Mouse (Mus musculus) spleen, adult 2 months (tissue): ENCODE data around the gene Actrt2. TPM values are rescaled to one million over a fixed set of nuclear protein-coding genes. Genes with fewer than 3 reads are reported as not detected.

Experiments used
- DNase-seq, 2 experiments: peaks; one replicate each; pipeline versions ENCODE4 v3.0.0 to v3.0.0-alpha.2; 2012 to 2021; ENCODE audit warnings: low spot score in 2 of 2, low read depth in 1 of 2
- H3K27ac ChIP-seq: fragments of 200-500 bp; 2 replicates; pipeline ENCODE4 v1.5.1; 2012; ENCODE audit warnings: low read length, inconsistent platforms; ENCODE audit not compliant: insufficient read depth
- H3K27me3 ChIP-seq: fragments of 200-500 bp; 2 replicates; pipeline ENCODE4 v1.6.1; 2012; ENCODE audit warnings: mild to moderate bottlenecking, moderate library complexity, low read length, inconsistent platforms; ENCODE audit not compliant: control insufficient read depth, insufficient read depth
- H3K36me3 ChIP-seq: fragments of 200-500 bp; 2 replicates; pipeline ENCODE4 v1.6.1; 2012; ENCODE audit warnings: mild to moderate bottlenecking, low read length, inconsistent platforms; ENCODE audit not compliant: control insufficient read depth, insufficient read depth
- H3K4me1 ChIP-seq: fragments of 200-500 bp; 2 replicates; pipeline ENCODE4 v1.6.1; 2011; ENCODE audit warnings: inconsistent platforms; ENCODE audit not compliant: control insufficient read depth, insufficient read depth, insufficient read length
- H3K4me3 ChIP-seq: fragments of 200-500 bp; 2 replicates; pipeline ENCODE4 v1.5.1; 2011; ENCODE audit warnings: mild to moderate bottlenecking, inconsistent platforms; ENCODE audit not compliant: insufficient read depth, insufficient read length; ENCODE audit errors: extremely low read depth
- CTCF ChIP-seq: fragments of 200-500 bp; IDR thresholded peaks from 2 replicates; pipeline ENCODE4 v1.5.1; 2011; ENCODE audit warnings: mild to moderate bottlenecking, inconsistent platforms; ENCODE audit not compliant: insufficient read depth, insufficient read length, insufficient replicate concordance; ENCODE audit errors: extremely low read depth
- POLR2A ChIP-seq: fragments of 200-500 bp; IDR thresholded peaks from 2 replicates; pipeline ENCODE4 v1.6.1; 2011; ENCODE audit warnings: low read depth, low read length, inconsistent platforms
- WGBS: fragments of 180-500 bp; shearing (Covaris S2); methylation state at CpG from one replicate; pipeline ENCODE4 v1.1.7; 2018; 5-methylcytosine and 5-hydroxymethylcytosine counted together
- polyA plus RNA-seq: library from polyadenylated mRNA; depleted of rRNA; stranded (reverse); fragments of >200 nt; gene quantifications from 2 replicates; pipeline ENCODE4 v1.2.3, GENCODE M21; 2012

Gene Actrt2
- polyA plus RNA-seq, 1 experiment: not detected

- Histone ChIP-seq H3K36me3 (no peaks in the 10 kb centered on the region), H3K4me3 (no peak overlapping the region), H3K27me3 (no peaks in the 10 kb centered on the region), H3K4me1 (no peaks in the 10 kb centered on the region), H3K27ac (no peak overlapping the region)
- TF ChIP-seq CTCF (no peak), POLR2A (no peak)
- 92% methylated on average over 4 of the region's 4 CpGs for WGBS
- DNase-seq: no peak
Measured at GRCm38 (mm10) chr4:154673986-154674385, 6.3 kb upstream of the Actrt2 start.

- DNase-seq: no peak
- no peaks in the 10 kb centered on the region for H3K27me3 ChIP-seq
Measured at GRCm38 (mm10) chr4:154672027-154672426, 4.4 kb upstream of the Actrt2 start.

GRCm38 (mm10) chr4:154671232-154671912, 3.7 kb upstream of the Actrt2 start:
- Histone ChIP-seq H3K4me1 (no peaks in the 10 kb centered on the region), H3K4me3 (no peak overlapping the region), H3K27me3 (no peaks in the 10 kb centered on the region), H3K36me3 (no peaks in the 10 kb centered on the region), H3K27ac (no peak overlapping the region)
- no peak for DNase-seq
- WGBS: 83% methylated on average over 8 of the region's 8 CpGs
- TF ChIP-seq POLR2A (no peak), CTCF (no peak)

More at GRCm38 (mm10) chr4:154672027-154672426, 4.4 kb upstream of the Actrt2 start:
- 67% methylated on average over 1 of the region's 1 CpGs for WGBS
- H3K36me3 ChIP-seq: no peaks in the 10 kb centered on the region
- TF ChIP-seq CTCF: no peak
- TF ChIP-seq POLR2A: no peak
- no peaks in the 10 kb centered on the region for H3K4me1 ChIP-seq
- no peak overlapping the region for H3K4me3 ChIP-seq
- H3K27ac ChIP-seq: no peak overlapping the region

- Histone ChIP-seq H3K27ac (no peak overlapping the region), H3K36me3 (no peaks in the 10 kb centered on the region), H3K4me1 (no peaks in the 10 kb centered on the region), H3K27me3 (no peaks in the 10 kb centered on the region), H3K4me3 (no peak overlapping the region)
- TF ChIP-seq POLR2A (no peak), CTCF (no peak)
- no peak for DNase-seq
- 86% methylated on average over 12 of the region's 12 CpGs for WGBS
Measured at GRCm38 (mm10) chr4:154662681-154663215, 4.9 kb downstream of the Actrt2 start.

- DNase-seq: no peak
- H3K27ac ChIP-seq: no peak overlapping the region
- WGBS: 64% methylated on average over 6 of the region's 6 CpGs
- H3K27me3 ChIP-seq: no peaks in the 10 kb centered on the region
- no peaks in the 10 kb centered on the region for H3K4me1 ChIP-seq
- H3K4me3 ChIP-seq: no peak overlapping the region
- TF ChIP-seq CTCF (no peak), POLR2A (no peak)
- H3K36me3 ChIP-seq: no peaks in the 10 kb centered on the region
Measured at GRCm38 (mm10) chr4:154661256-154661655, 6.4 kb downstream of the Actrt2 start.

- no peaks in the 10 kb centered on the region for H3K27me3 ChIP-seq
- no peak overlapping the region for H3K4me3 ChIP-seq
- H3K4me1 ChIP-seq: no peaks in the 10 kb centered on the region
- TF ChIP-seq POLR2A (no peak), CTCF (no peak)
- H3K36me3 ChIP-seq: no peaks in the 10 kb centered on the region
- DNase-seq: no peak
- H3K27ac ChIP-seq: no peak overlapping the region
Measured at GRCm38 (mm10) chr4:154660025-154660424, 7.6 kb downstream of the Actrt2 start.

- H3K27me3 ChIP-seq: no peaks in the 10 kb centered on the region
- H3K4me3 ChIP-seq: no peak overlapping the region
- whole genome bisulfite sequencing: 92% methylated on average over 15 of the region's 15 CpGs
- no peak overlapping the region for H3K27ac ChIP-seq
- no peak for TF ChIP-seq CTCF
- no peak for TF ChIP-seq POLR2A
- no peaks in the 10 kb centered on the region for H3K36me3 ChIP-seq
- no peaks in the 10 kb centered on the region for H3K4me1 ChIP-seq
- DNase-seq: no peak
Measured at GRCm38 (mm10) chr4:154655134-154655910, 12.3 kb downstream of the Actrt2 start.
